Mouse (Mus musculus): ENCODE data around the gene Aqr. TPM values are rescaled to one million over a fixed set of nuclear protein-coding genes. Genes with fewer than 3 reads are reported as not detected.

Aqr gene
- total RNA-seq, 2 experiments from 2014 or later: 20.8 to 25.5 TPM

- DNase-seq (ENCODE audit: low spot score in 2 of 2): no peak
Measured at GRCm38 (mm10) chr2:114066226-114066625, 120.6 kb downstream of the Aqr start.

- DNase-seq (ENCODE audit: low spot score in 2 of 2): no peak
Measured at GRCm38 (mm10) chr2:114064004-114064403, 122.8 kb downstream of the Aqr start.

- no peak for DNase-seq (ENCODE audit: low spot score in 2 of 2)
Measured at GRCm38 (mm10) chr2:114060071-114060591, 126.7 kb downstream of the Aqr start.

GRCm38 (mm10) chr2:114059608-114060007 lies 127.2 kb downstream of the Aqr start:
- DNase-seq (ENCODE audit: low spot score in 2 of 2): no peak

- no peak for DNase-seq (ENCODE audit: low spot score in 2 of 2)
Measured at GRCm38 (mm10) chr2:114058226-114058796, 128.5 kb downstream of the Aqr start.

GRCm38 (mm10) chr2:114057303-114057853 lies 129.4 kb downstream of the Aqr start:
- peak in 1 of 2 experiments; percentile 44 for DNase-seq (ENCODE audit: low spot score in 2 of 2)

- no peak for DNase-seq (ENCODE audit: low spot score in 2 of 2)
Measured at GRCm38 (mm10) chr2:114054129-114054528, 132.7 kb downstream of the Aqr start.

- DNase-seq (ENCODE audit: low spot score in 2 of 2): peak; percentile 23 to 49
Measured at GRCm38 (mm10) chr2:114052696-114053598, 133.9 kb downstream of the Aqr start, which contains the start of gene Actc1. TSS of gene Actc1 (minus strand) at chr2:114053548.

- DNase-seq (ENCODE audit: low spot score in 2 of 2): no peak
Measured at GRCm38 (mm10) chr2:114051871-114052241, 135.0 kb downstream of the Aqr start.

Small RNA genes lying within 50 kb of the gene (microRNA-seq; reads per million reads assigned to microRNA genes)
- gene Mir7002: not detected

Other genes starting within 250 kb of the Aqr start
- under 1 TPM in 1 of 2 experiments, not detected in 1; 0.15 TPM for gene Gjd2, start 173.4 kb downstream of the Aqr start, total RNA-seq (2021)
- 1,000 to 10,000 TPM; 1,701 to 2,460 TPM for gene Actc1, start 133.5 kb downstream of the Aqr start, total RNA-seq (2021)
- gene Zfp770, start 14.4 kb upstream of the Aqr start, total RNA-seq (2021): 10 to 100 TPM in 1 of 2 experiments, 1 to 10 TPM in 1; 9.6 to 13.0 TPM